Mouse (Mus musculus): ENCODE results near the gene Cnpy3.
"Not testable (repeated sequence)": the region's sequence is repeated elsewhere in the genome, so short reads cannot be mapped to it uniquely, and the experiment has no call there.

The Cnpy3 gene

DNA sequence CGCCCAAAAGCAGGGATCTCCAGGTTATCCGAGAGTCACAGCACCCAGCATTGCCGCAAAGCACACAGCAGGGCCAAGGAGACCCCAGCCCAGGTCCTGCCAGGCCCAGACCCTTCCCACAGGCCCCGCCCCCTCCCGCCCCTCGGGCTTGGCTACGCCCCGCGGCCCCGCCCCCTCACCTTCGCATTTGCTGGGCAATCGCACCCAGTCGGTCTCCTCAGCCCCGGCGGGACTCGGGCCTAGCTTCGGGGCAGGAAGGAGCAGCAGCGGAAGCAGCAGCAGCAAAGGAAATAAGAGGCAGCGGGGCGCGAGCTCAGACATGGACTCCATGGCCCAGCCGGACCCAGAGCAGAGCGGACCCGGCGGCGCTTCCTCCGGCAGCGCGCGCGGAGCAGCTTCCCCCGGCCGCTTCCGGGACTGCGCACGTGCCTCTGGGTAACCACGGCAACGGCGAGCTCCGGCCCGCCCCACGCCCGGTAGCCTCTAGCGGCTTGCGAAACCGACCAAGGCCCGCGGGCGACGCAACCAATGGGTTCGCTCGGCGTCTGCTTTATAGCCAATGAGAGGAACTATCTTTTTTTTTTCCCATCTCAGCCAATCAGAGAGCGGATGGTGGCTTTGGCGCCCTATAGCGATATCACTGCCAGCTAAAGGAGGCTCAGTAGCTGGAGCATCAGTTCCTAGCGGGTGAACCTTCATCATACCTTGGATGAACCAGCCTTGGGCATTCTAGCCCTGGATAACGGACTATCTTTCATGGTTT is at the start of gene Cnpy3:
Cnpy3 (minus strand) TSS at position 421 of the 763 bp plus-strand sequence.
- DNase-seq (ENCODE audit: low spot score): peak; percentile 99

DNA sequence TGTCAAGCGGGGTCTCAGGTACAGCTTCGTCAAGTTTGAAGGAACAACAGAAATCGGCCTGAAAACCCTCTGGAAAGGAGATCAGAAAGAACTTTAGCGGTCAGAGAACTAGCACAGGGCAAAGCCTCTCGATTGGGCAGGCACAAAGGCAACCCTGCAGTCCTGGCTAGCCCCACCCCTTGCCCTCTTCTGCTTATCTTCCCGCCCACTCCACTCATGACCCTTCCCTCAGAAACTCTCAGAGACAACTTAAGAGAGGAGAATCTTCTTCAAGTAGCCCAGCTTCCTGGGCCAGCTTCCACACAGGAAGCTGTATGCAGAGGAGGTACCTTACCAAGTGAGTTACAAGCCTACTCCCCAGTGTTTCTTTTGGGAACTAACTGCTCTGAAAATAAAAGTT is 49.7 kb upstream of the Cnpy3 start:
- DNase-seq (ENCODE audit: low spot score): no peak

DNA sequence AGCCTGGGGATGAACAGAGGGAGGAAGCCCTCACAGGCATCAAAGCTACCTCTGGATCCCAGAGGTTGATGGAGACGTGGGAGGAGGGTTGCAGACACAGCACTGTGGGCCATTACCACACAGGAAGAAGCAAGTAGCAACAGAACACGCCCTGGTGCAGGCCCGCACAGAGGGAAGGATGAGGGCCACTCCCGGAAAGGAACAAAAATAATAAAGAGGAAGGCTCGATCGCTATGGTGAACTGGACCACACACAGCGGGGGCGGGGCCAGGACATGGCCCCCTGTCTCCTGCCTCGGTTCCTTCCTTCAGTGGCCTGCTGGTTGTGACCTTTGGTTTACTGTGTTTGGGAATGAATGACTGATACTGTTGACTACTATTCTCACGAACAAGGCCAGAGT is 47.7 kb upstream of the Cnpy3 start:
- no peak for DNase-seq (ENCODE audit: low spot score)

DNA sequence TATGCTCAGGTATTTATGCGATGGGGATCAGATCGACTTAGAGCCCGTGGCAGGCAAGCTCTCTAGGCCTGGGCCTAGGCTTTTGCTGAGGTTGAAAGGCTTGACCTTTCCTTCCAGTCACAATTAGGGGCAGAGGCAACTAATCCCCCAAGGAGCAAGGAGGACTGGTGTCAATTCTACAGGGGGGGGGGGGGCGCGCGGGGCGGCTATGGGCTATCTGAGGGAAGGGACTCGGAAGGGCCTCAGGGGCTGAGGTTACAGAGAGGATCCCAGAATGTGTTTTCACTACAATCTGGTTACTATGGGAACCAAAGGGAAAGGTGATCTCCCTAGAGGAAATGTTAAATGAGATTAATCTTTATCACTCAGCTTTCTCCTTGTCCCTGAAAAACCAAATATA is 45.4 kb upstream of the Cnpy3 start:
- DNase-seq (ENCODE audit: low spot score): no peak

DNA sequence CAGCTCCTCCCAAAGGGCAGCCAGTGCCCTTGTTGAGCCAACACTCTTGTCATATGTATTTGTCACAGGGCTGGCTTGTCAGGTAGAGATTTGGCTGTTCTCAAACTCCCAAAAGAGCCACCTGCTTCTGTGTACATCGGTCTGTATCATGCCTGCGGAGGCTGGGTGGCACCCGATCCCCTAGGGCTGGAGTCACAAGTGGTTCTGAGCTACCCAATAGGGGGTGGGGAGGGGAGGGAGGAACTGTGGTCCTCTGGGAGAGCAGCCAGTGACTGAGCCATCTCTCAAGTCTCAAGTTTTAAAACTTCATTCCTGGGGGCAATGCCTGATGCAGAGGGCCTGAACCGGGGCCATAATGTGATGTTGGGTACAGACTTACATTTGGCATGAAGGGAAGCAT is 44.7 kb upstream of the Cnpy3 start:
- no peak for DNase-seq (ENCODE audit: low spot score)

DNA sequence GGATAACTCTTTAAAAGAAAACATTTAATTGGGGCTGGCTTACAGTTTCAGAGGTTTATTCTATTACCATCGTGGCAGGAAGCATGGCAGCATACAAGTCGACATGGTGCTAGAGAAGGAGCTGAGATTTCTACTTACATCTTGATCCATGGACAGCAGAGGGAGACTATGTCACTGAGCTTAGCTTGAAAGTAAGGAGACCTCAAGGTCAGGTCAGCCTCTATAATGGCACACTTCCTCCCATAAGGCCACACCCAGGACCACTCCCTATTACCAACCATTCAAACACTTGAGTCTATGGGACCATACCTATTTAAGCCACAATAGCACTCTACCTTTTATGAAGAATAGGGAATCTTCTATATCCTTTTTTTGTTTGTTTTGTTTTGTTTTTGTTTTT is 40.9 kb upstream of the Cnpy3 start:
- no peak for DNase-seq (ENCODE audit: low spot score)

DNA sequence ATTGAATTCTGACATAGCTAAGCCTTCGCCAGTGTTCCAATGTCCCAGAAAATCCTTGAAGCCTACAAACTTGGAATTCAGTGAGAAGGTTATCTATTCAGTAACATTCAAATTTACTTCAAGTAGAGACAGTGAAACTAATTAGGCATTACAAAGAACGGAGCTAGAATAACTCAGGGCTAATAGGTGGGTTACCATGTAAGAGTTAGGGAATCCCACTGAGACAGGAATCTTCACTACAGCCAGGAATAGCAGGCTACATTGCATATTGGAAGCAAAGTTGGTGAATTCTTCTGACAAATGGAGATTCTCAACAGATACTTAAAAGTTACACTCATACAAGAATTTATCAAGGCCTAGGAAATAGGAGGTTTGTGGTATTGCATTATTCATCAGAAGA is 36.0 kb upstream of the Cnpy3 start:
- DNase-seq (ENCODE audit: low spot score): not testable (repeated sequence)

DNA sequence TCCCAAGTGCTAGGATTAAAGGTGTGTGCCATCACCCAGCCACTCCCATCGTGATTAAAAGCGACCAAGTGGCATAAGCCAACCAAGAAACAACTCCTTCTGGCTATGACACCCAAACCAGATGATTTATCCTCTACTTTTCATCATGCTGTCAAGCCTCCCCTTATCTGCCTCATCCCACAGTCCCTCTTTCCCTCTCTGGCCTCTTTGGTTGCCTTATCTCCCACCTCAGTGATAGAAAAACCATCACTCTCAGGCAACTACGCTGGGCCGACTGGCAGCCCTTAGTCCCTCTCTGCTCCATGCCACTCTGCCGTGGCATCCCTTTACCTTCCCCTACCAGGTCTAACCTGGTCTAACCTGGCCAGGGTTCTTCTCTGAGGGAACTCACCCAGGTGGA is 34.9 kb upstream of the Cnpy3 start:
- DNase-seq (ENCODE audit: low spot score): no peak

DNA sequence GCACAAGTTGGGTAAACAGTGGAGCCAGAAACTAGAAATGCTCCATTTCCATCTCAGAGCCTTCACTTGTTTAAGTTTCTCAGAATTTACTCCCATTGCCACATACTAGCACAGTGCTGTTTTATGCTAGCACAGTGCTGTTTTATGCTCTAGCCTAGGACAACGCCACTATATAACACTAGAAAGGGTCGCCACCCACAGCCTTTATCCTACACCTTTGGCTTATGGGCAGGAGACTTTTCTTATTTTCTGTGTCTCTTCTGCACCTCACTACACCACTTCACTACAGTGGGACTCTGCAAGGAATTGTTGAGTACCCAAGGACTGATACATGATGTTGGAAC is 31.2 kb upstream of the Cnpy3 start:
- DNase-seq (ENCODE audit: low spot score): no peak

DNA sequence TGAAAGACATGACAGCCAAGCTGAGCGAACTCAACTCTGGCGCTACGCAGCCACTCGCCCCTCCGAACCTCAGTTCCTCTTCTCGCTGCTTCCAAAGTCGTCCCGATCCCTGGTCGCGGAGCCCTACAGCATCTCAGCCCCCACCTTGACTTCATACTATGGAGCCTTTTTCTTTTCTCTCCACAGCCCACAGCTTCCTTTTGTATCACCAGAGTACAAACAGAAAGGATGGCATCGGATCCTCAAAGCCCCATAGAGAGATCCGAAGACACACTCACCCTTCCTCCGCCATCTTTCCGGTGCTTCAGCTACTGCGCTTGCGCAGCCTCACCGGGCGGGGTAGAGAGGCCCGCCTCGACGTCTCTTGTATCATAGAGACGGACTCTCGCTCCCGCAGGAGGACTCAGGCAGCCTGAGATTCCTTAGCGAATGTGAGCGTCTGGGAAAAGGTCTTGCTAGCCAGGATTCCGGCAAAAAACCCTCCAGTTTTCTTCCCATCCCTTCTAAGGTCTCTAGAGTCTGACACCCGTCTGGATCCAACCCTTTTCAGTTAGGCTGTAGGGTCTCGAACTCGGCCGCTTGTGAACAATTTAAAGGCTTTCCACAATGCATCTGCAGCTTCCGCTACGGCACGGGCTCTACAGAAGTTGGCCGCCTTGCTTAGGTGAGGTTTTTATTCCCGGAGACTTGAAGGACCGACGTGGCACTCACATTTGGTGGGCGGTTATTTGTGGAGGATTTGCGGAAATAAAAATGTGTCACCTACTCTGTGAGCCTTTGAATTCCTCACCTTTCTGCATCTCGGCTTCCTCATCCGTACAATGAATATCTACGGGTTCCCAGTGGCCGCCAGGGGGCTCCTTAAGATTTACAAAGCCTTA is 30.6 kb upstream of the Cnpy3 start, which contains the start of gene Rpl7l1:
Rpl7l1 (minus strand) TSS at position 332 of the 881 bp plus-strand sequence.
- DNase-seq (ENCODE audit: low spot score): peak; percentile 96

DNA sequence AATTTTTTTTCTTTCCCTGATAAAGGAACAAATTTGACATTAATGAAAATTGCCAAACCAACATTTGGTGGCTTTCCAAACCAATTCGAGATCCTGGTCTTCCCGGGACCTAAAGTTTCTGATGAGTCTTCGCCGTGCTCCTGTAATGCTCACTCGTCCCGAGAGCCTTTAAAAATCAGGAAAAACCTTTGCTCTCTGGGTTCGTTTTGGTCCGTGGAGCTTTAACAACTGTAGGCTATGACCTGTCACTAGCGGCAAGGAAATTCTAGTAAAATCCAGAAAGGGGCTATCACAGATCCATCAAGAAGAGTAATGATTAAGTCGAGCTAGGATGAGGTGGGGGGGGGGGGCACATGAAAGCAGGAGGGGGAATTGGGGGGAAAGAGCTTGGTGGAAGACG is 29.9 kb upstream of the Cnpy3 start:
- peak; percentile 11 for DNase-seq (ENCODE audit: low spot score)

DNA sequence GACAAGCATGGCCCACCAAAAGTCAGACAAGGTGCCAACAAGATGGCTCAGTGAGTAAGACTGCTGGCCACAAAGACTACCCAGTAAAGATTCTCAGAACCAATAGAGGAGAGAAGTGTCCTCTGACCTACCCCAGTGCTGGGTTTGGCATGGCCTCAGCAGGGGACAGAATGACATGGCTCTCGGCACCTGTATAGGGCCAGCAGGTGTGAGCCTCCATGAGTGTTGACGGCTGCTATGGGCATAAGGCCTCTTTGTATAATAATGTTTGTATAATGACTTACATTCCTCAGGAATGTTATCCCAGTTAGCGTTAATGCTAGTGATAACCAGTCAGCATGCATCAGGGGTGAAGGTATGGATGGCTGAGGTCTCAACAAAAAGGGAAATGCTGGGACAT is 24.1 kb upstream of the Cnpy3 start:
- no peak for DNase-seq (ENCODE audit: low spot score)

DNA sequence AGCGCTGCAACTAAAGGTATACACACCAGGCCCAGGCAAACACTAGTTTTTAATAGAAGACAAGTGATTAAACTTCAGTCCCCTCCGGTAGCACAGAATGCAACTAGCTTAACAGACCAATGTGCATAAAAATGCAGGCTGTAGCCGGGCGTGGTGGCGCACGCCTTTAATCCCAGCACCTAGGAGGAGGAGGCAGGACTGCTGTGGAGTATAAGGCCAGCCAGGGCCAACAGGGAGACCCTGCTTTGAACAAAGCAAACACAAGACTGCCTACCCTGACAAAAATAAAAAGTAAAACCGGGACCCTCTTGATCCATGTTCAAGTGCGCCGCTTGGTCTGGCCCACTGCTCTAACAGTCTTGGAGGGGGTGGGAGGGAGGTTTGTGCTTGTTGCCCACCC is 23.1 kb upstream of the Cnpy3 start:
- DNase-seq (ENCODE audit: low spot score): no peak

DNA sequence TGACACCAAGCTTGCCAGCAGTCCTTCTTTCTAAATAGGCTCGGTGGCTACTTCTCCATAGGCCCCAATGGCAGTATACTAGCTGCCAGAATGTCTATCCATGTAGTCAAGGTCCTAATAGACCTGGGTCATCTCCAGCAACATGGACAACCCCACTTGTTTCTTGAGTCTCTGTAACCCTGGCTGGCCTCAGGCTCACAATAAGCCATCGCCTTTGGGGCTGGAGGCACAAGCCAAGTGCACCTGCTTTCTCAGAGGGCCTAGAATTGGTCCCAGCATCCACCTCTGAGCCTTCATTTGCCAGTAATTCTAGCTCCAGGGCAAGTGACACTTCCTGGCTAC is 22.1 kb upstream of the Cnpy3 start:
- DNase-seq (ENCODE audit: low spot score): no peak

DNA sequence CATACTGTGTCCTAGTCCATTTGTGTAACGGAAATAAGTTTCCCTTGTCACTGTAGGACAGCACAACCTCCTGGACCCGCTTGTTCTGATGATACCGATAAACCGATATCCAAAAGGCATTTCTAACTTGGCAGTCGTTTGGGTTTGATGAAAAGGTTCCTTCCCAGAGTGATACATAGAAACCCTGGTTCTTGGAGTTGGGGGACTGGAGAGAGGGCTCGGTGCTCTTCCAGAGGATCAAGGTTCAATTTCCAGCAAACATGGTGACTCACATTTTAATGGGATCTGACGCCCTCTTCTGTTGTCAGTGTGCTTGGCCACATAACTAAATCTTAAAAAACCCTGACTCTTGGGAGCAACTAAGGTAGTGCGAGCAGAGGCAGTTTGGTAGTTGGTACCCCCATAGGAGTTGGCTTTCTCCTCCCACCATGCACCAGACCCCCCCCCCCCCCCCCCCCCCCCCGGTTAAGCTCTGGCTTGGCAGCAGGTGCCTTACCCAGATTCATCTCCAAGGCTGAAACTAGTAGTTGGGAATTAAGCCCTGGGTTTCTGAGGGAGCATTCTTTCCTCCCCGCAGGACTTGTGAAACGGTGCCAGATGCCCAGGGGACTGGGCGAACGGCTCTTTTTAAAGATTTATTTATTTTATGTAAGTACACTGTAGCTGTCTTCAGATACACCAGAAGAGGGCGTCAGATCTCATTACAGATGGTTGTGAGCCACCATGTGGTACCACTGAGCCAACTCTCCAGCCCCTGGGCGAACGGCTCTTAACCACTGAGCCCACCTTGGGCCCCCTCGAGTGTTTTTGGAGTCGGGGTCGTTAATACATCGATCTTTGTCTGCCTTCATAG is 21.5 kb upstream of the Cnpy3 start:
- DNase-seq (ENCODE audit: low spot score): peak; percentile 34

DNA sequence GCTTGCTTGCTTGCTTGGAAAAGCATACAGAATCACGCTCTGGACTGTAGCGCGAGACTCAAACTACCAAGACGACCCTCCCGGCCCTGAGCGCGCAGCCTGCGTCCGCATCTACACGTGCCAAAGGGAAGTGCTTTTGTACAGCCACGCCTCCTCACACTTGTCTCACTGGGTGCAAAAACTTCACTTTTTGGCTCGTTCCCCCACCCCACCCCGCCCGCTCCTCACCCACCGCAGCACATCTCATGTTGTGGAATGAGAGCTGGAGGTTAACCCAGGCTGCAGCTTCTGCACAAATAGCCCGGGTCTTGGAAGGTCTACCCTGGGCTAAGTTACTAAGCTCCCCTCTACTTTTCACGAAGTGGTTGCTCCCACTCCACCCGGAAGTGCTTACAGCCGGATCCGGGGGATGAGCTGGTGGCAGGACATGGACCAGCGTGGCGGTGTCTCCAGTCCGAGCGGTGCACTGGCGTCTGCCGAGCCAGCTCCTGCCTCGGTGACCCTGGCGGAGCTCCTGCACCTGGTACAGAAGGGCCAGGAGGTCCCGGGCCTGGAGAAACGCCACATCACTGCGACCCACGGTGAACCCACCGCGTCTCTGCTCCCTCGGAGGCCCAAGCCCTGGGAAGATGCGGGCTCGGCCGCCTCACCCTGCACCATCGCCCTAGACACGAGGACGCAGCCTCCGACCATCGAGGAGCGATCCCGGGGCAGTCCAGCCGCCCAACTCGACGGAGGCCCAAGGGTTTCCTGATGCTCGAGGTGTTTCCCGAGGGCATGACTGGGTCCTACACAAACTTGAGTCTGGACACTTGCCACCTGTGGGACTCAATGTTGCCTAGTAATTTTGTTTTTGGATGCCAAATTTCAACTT is 20.6 kb upstream of the Cnpy3 start, which contains the start of gene 2310039H08Rik:
2310039H08Rik (plus strand) TSS at position 232 of the 874 bp plus-strand sequence.
- DNase-seq (ENCODE audit: low spot score): peak; percentile 90

DNA sequence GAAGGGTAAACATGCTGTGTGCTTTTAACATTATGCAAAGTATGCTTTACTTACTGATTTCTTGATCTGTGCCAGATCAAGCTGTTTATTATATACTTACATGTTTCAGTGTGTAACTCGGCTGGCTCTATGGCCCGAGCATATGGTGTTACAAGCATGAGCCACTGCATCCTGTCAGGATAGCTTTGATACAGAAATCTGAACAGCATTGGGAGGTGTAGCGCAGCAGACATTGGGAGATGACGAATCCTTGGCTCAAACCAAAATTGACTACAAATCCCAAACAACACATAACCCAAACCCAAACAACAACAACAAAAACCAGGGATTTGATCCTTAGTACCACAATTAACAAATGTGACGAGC is 20.0 kb upstream of the Cnpy3 start:
- no peak for DNase-seq (ENCODE audit: low spot score)

DNA sequence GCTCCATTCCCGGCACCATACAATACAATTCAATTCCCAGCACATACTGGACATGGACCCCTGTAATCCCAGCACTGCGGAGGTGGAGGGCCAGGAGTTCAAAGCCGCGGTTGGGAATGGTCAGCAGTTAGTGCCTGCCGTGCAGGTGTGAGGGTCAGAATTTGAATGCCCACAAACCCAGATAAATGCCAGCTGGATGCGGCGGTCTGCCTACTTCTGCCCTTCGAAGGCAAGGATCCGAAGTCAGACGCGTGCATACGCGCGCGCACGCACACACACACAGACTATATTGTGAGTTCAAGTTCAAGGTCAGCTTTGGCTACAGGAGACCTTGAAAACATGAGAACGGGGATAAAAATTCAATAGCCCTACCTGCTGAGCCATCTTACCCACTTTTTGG is 19.6 kb upstream of the Cnpy3 start:
- no peak for DNase-seq (ENCODE audit: low spot score)

DNA sequence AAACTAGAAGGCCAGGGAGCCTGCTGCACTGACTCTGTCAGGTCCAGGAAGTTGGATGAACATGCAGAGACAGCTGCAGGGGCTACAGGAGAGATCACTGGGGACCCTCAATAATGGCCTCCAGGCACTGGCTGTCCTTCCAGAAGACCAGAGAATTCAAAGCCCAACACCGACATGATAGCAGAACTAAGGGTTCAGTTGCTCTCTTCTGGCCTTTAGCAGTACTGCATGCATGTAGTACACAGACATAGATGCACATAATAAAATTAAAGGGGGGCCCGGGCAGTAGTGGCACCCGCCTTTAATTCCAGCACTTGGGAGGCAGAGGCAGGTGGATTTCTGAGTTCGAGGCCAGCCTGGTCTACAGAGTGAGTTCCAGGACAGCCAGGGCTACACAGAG is 19.0 kb upstream of the Cnpy3 start:
- peak; percentile 26 for DNase-seq (ENCODE audit: low spot score)

DNA sequence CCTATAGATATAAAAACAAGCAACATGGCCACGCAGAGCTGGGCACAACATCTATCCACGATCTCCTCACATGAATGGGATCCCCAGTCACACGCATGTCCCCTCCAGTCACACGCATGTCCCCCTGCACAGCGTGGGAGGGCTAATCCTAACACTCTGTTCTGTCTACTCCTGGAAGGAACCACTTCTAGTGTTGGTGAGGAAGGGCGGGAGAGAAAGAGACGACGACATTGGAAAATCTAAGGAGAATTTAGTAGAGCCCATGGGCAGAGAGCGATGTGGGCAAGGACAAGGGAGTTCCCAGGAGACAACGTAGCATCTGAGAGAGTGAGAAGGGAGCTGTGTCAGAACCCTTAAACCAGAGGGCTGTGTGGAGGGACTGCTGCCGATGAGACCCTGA is 18.5 kb upstream of the Cnpy3 start:
- DNase-seq (ENCODE audit: low spot score): no peak

DNA sequence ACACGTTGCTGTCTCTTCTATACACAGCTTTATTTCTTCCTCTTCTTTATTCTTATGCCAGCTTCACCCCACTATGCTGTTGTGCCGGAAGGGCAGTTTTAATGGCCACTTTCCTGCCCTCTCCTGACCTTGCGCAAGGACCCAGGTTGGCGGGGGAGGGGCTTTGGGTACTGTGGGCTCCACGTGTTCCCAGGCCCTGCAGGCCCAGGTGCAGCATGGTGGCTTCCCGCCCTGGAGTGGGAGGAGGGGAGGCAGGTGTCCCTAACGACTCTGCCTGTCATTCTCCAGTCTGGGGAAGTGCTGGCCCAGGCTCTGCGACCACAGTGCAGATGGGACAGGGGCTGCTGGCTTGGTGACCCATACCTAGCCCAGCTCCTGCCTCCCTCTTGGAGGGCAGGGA is 15.9 kb upstream of the Cnpy3 start:
- no peak for DNase-seq (ENCODE audit: low spot score)

DNA sequence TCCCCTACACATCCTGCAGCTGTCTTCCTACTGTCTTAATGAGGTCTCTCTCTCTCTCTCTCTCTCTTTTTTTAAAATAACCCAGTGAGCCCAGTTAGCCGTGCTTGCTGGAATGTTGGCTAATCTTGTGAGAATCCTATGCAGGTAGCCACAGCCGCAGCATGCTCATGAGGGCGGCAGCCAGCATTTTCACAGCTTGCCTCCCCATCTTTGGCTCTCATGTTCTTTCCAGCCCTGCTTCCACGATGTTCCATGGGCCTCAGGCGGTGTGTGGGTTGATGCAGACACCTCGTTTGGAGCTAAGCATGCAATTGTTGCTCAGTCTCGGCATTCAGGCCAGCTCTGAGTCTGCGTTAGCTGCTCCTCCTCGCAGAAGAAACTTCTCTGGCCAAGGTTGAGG is 12.9 kb upstream of the Cnpy3 start:
- not testable (repeated sequence) for DNase-seq (ENCODE audit: low spot score)

All from retina, embryonic 14.5 days (tissue).